Mouse (Mus musculus) intestine, embryonic 15.5 days (tissue): ENCODE results near the gene Zpbp. TPM values are rescaled to one million over a fixed set of nuclear protein-coding genes. Genes with fewer than 3 reads are reported as not detected.

Experiments
- ATAC-seq: fragments of 200-750 bp; cut with Nextera tagmentation; 2 replicates; pipeline ENCODE4 v1.8.0; 2017; ENCODE audit warnings: moderate TSS enrichment, moderate library complexity
- H3K27ac ChIP-seq: fragments of 300-500 bp; sonication (generic); 2 replicates; pipeline ENCODE4 v1.5.1; 2015; ENCODE audit warnings: mild to moderate bottlenecking, inconsistent platforms
- H3K27me3 ChIP-seq: fragments of 300-500 bp; sonication (generic); replicated peaks from 2 replicates; pipeline ENCODE4 v1.6.1; 2015; ENCODE audit warnings: inconsistent platforms
- H3K36me3 ChIP-seq: fragments of 300-500 bp; sonication (generic); 2 replicates; pipeline ENCODE4 v1.6.1; 2015; ENCODE audit warnings: inconsistent platforms
- H3K4me1 ChIP-seq: fragments of 300-500 bp; sonication (generic); replicated peaks from 2 replicates; pipeline ENCODE4 v1.6.1; 2015; ENCODE audit warnings: inconsistent platforms
- H3K4me2 ChIP-seq: fragments of 300-500 bp; sonication (generic); replicated peaks from 2 replicates; pipeline ENCODE4 v1.6.1; 2015; ENCODE audit warnings: mild to moderate bottlenecking, inconsistent platforms
- H3K4me3 ChIP-seq: fragments of 300-500 bp; sonication (generic); replicated peaks from 2 replicates; pipeline ENCODE4 v1.5.1; 2015; ENCODE audit warnings: inconsistent platforms
- H3K9ac ChIP-seq: fragments of 300-500 bp; sonication (generic); 2 replicates; pipeline ENCODE4 v1.6.1; 2015; ENCODE audit warnings: inconsistent platforms
- H3K9me3 ChIP-seq: fragments of 300-500 bp; sonication (generic); 2 replicates; pipeline ENCODE4 v1.6.1; 2016; ENCODE audit warnings: inconsistent platforms
- WGBS: fragments of 180-500 bp; shearing (Covaris S2); methylation state at CpG from one replicate; pipeline ENCODE4 v1.1.7; 2015; 5-methylcytosine and 5-hydroxymethylcytosine counted together
- polyA plus RNA-seq: library from polyadenylated mRNA; unstranded; fragments of >200 nt; fragmentation: Nextera tagmentation; extraction: Ambion mirVana; gene quantifications from 2 replicates; pipeline ENCODE4 v1.2.1, GENCODE M21; 2015

Gene Zpbp
- polyA plus RNA-seq, 1 experiment from 2014 or later = 0.46 TPM

DNA sequence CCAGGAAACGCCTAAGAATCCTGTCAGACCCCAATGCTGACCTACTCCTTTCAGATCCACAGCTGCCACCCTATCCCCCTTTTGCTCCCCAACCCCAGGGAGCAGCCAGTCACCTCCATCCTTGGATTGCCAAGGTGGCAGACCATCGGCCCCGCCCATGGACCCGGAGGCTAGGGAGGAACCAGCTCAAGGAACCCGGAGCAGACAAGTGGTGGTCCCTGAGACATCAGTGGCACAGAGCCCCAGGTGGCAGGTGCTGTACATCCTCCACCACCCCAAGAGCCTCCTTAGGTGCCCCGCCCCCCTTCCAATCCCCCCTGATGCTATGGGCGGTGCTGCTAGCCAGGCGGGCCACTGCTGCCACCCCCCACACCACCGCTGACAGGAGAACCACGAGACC is 69.0 kb downstream of the Zpbp start:
- no peak for ATAC-seq
- Histone ChIP-seq H3K36me3 (no peaks in the 10 kb centered on the region), H3K4me1 (no peaks in the 10 kb centered on the region), H3K9me3 (no peaks in the 10 kb centered on the region), H3K4me2 (no peak overlapping the region), H3K27me3 (no peaks in the 10 kb centered on the region), H3K9ac (no peak overlapping the region), H3K27ac (no peak overlapping the region), H3K4me3 (no peak overlapping the region)
- 92% methylated on average over 10 of the region's 10 CpGs for WGBS

DNA sequence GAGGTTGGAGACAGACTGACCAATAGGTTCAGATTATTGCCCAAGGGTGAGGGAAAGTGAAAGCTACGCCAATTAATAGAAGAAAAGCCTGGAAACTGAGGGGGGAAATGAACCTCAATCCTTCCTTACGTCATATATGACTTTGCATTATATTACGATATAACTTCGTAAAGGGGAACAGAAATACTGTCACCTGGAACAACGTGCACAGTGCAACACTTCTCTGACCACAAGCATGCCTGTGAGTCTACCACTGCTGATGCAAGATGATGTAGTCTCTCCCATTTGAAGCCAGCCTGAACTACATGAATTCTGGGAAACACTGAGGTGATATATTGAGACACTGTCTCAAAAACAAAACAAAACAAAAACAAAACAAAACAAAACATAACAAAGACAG is 90.9 kb downstream of the Zpbp start:
- H3K27me3 ChIP-seq = no peaks in the 10 kb centered on the region
- no peak overlapping the region for H3K27ac ChIP-seq
- H3K4me2 ChIP-seq = no peak overlapping the region
- 88% methylated on average over 5 of the region's 5 CpGs for WGBS
- no peaks in the 10 kb centered on the region for H3K9me3 ChIP-seq
- no peak for ATAC-seq
- H3K4me1 ChIP-seq = no peaks in the 10 kb centered on the region
- no peak overlapping the region for H3K4me3 ChIP-seq
- no peak overlapping the region for H3K9ac ChIP-seq
- H3K36me3 ChIP-seq = no peaks in the 10 kb centered on the region

- Histone ChIP-seq H3K4me2 (no peak overlapping the region), H3K27me3 (no peaks in the 10 kb centered on the region), H3K27ac (no peak overlapping the region), H3K36me3 (no peaks in the 10 kb centered on the region), H3K4me1 (no peaks in the 10 kb centered on the region), H3K9me3 (no peaks in the 10 kb centered on the region), H3K4me3 (no peak overlapping the region), H3K9ac (no peak overlapping the region)
- WGBS = 64% methylated on average over 3 of the region's 3 CpGs
- ATAC-seq = no peak
Observed at GRCm38 (mm10) chr11:11283512-11283911, 178.7 kb downstream of the Zpbp start.

GRCm38 (mm10) chr11:11280128-11280527 is 182.1 kb downstream of the Zpbp start:
- no peak for ATAC-seq
- no peaks in the 10 kb centered on the region for H3K27me3 ChIP-seq
- H3K27ac ChIP-seq = no peak overlapping the region
- no peaks in the 10 kb centered on the region for H3K9me3 ChIP-seq
- no peaks in the 10 kb centered on the region for H3K4me1 ChIP-seq
- no peak overlapping the region for H3K4me3 ChIP-seq
- no peak overlapping the region for H3K9ac ChIP-seq
- no peaks in the 10 kb centered on the region for H3K36me3 ChIP-seq
- no peak overlapping the region for H3K4me2 ChIP-seq

DNA sequence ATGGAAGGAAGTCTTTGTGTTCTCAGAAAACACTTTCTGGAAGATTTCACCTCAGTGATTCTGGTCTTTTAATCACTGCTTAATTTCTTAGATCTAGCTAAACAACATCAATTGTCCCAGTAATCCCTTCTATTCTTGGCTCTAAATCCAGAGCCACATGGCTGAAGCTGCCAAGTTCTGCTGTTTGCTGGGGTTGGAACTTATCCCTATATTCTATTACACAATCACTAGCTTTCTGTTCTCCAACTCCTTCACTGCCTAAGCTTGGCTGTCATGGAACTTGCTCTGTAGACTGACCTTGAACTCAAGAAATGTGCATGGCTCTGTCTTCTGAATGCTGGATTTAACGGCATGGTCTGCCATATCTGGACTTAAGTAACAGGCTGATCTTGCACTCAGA is 204.9 kb downstream of the Zpbp start:
- no peak for ATAC-seq
- no peaks in the 10 kb centered on the region for H3K4me1 ChIP-seq
- H3K27ac ChIP-seq = no peak overlapping the region
- no peak overlapping the region for H3K4me2 ChIP-seq
- H3K4me3 ChIP-seq = no peak overlapping the region
- 88% methylated on average over 1 of the region's 1 CpGs for WGBS
- H3K27me3 ChIP-seq = no peaks in the 10 kb centered on the region
- no peaks in the 10 kb centered on the region for H3K36me3 ChIP-seq
- no peaks in the 10 kb centered on the region for H3K9me3 ChIP-seq
- H3K9ac ChIP-seq = no peak overlapping the region

GRCm38 (mm10) chr11:11242694-11243377 is 219.4 kb downstream of the Zpbp start:
- H3K27ac ChIP-seq = no peak overlapping the region
- no peak overlapping the region for H3K9ac ChIP-seq
- H3K4me3 ChIP-seq = no peak overlapping the region
- ATAC-seq = no peak
- no peaks in the 10 kb centered on the region for H3K4me1 ChIP-seq
- H3K9me3 ChIP-seq = no peaks in the 10 kb centered on the region
- 70% methylated on average over 6 of the region's 6 CpGs for WGBS
- no peaks in the 10 kb centered on the region for H3K36me3 ChIP-seq
- no peaks in the 10 kb centered on the region for H3K27me3 ChIP-seq
- no peak overlapping the region for H3K4me2 ChIP-seq

DNA sequence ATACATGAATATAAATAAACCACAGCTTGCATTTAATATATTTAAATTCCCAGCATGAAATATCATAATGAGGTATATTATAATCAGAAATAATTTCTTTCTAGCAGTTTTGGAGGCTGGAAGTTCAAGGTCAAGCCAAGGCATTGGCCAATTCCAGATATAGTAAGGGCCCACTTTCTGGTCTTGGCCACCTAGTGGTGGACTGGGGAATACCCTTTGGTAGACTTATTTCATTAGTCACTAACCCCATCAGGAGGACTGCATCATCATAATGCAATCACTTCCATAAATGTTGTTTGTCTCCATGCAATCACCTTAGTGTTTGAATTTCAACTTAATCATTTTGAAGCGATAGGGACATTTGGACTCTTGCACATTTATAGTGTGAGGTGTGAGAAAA is 222.9 kb downstream of the Zpbp start:
- H3K9me3 ChIP-seq = no peaks in the 10 kb centered on the region
- H3K4me1 ChIP-seq = no peaks in the 10 kb centered on the region
- H3K4me3 ChIP-seq = no peak overlapping the region
- WGBS = 73% methylated on average over 1 of the region's 1 CpGs
- H3K9ac ChIP-seq = no peak overlapping the region
- H3K4me2 ChIP-seq = no peak overlapping the region
- H3K36me3 ChIP-seq = no peaks in the 10 kb centered on the region
- no peaks in the 10 kb centered on the region for H3K27me3 ChIP-seq
- ATAC-seq = no peak
- no peak overlapping the region for H3K27ac ChIP-seq

Other genes starting within 250 kb of the Zpbp start
- gene Spata48, start 314 bp downstream of the Zpbp start, polyA plus RNA-seq = 0.98 TPM in 1 of 2 replicates, not detected in the other
- not detected in 2 replicates for gene 4930512M02Rik, start 165.4 kb upstream of the Zpbp start, polyA plus RNA-seq
- 1.5 and 1.7 TPM in 2 replicates for gene Ikzf1, start 222.6 kb upstream of the Zpbp start, polyA plus RNA-seq